Mouse (Mus musculus) lung, postnatal 0 days (tissue): ENCODE measurements around the gene Adamts17. TPM values are rescaled to one million over a fixed set of nuclear protein-coding genes. Genes with fewer than 3 reads are reported as not detected.
A peak's percentile ranks its signal among the peaks of the same experiment; 100 is the strongest.

Source experiments
- ATAC-seq: fragments of 200-750 bp; cut with Nextera tagmentation; 2 replicates; pipeline ENCODE4 v1.8.0; 2017; ENCODE audit warnings: moderate library complexity
- DNase-seq: peaks from one replicate; pipeline ENCODE4 v3.0.0-alpha.2; 2016; ENCODE audit warnings: low spot score
- H3K27ac ChIP-seq: fragments of 300-500 bp; sonication (generic); 2 replicates; pipeline ENCODE4 v1.5.1; 2014; ENCODE audit warnings: antibody characterized with exemption, mild to moderate bottlenecking, low read length, mixed read lengths
- H3K27me3 ChIP-seq: fragments of 300-500 bp; sonication (generic); replicated peaks from 2 replicates; pipeline ENCODE4 v1.6.1; 2014; ENCODE audit warnings: low read length, mixed read lengths; ENCODE audit not compliant: insufficient read depth
- H3K36me3 ChIP-seq: fragments of 300-500 bp; sonication (generic); 2 replicates; pipeline ENCODE4 v1.6.1; 2014; ENCODE audit warnings: low read length, mixed read lengths; ENCODE audit not compliant: insufficient read depth
- H3K4me1 ChIP-seq: fragments of 300-500 bp; sonication (generic); 2 replicates; pipeline ENCODE4 v1.6.1; 2014; ENCODE audit warnings: antibody characterized with exemption, low read depth, low read length, mixed read lengths; ENCODE audit not compliant: insufficient read depth
- H3K4me2 ChIP-seq: fragments of 300-500 bp; sonication (generic); replicated peaks from 2 replicates; pipeline ENCODE4 v1.6.1; 2014; ENCODE audit warnings: low read depth, mild to moderate bottlenecking, low read length, moderate library complexity, mixed read lengths
- H3K4me3 ChIP-seq: fragments of 300-500 bp; sonication (generic); 2 replicates; pipeline ENCODE4 v1.5.1; 2014; ENCODE audit warnings: low read depth, low read length
- H3K9ac ChIP-seq: fragments of 300-500 bp; sonication (generic); replicated peaks from 2 replicates; pipeline ENCODE4 v1.6.1; 2014; ENCODE audit warnings: low read depth, mild to moderate bottlenecking
- H3K9me3 ChIP-seq: fragments of 300-500 bp; sonication (generic); 2 replicates; pipeline ENCODE4 v1.6.1; 2016; ENCODE audit warnings: low read length, mixed read lengths
- CTCF ChIP-seq: IDR thresholded peaks from 2 replicates; pipeline ENCODE4 v1.5.1; 2016; ENCODE audit warnings: antibody characterized with exemption, mild to moderate bottlenecking
- EP300 ChIP-seq: IDR thresholded peaks from 2 replicates; pipeline ENCODE4 v1.6.1; 2016; ENCODE audit warnings: antibody characterized with exemption, mild to moderate bottlenecking, control low read depth
- WGBS: fragments of 180-500 bp; shearing (Covaris S2); extraction: QIAGEN DNeasy Blood & Tissue Kit; methylation state at CpG from one replicate; pipeline ENCODE4 v1.1.7; 2014; 5-methylcytosine and 5-hydroxymethylcytosine counted together
- polyA plus RNA-seq: library from polyadenylated mRNA; unstranded; fragments of >200 nt; fragmentation: Nextera tagmentation; extraction: Ambion mirVana; gene quantifications from 2 replicates; pipeline ENCODE4 v1.2.1, GENCODE M21; 2015

Adamts17 gene
- polyA plus RNA-seq, 1 experiment from 2014 or later = 14.5 TPM

- Histone ChIP-seq H3K36me3 (no peaks in the 10 kb centered on the region), H3K27ac (no peak overlapping the region), H3K4me3 (no peak overlapping the region), H3K9ac (no peak overlapping the region), H3K4me1 (peaks cover 2% of the 10 kb centered on the region), H3K4me2 (no peak overlapping the region), H3K27me3 (no peaks in the 10 kb centered on the region), H3K9me3 (no peaks in the 10 kb centered on the region)
- DNase-seq (peak; percentile 9), ATAC-seq (no peak; the same call in 1 of the 2 replicates)
- TF ChIP-seq CTCF (no peak), EP300 (no peak)
- 42% methylated on average over 9 of the region's 9 CpGs for WGBS
Measured at GRCm38 (mm10) chr7:66812737-66813136, 26.8 kb upstream of the Adamts17 start.

- Histone ChIP-seq H3K27me3 (no peaks in the 10 kb centered on the region), H3K27ac (no peak overlapping the region), H3K9ac (no peak overlapping the region), H3K4me1 (peaks cover 2% of the 10 kb centered on the region), H3K9me3 (no peaks in the 10 kb centered on the region), H3K4me2 (no peak overlapping the region), H3K4me3 (no peak overlapping the region), H3K36me3 (no peaks in the 10 kb centered on the region)
- ATAC-seq = no peak
- TF ChIP-seq EP300 (no peak), CTCF (no peak)
- 69% methylated on average over 1 of the region's 1 CpGs for WGBS
- DNase-seq = no peak
Measured at GRCm38 (mm10) chr7:66813172-66813571, 26.4 kb upstream of the Adamts17 start.

GRCm38 (mm10) chr7:66815526-66815925 is 24.0 kb upstream of the Adamts17 start:
- H3K27me3 ChIP-seq = no peaks in the 10 kb centered on the region
- H3K4me3 ChIP-seq = no peak overlapping the region
- H3K36me3 ChIP-seq = no peaks in the 10 kb centered on the region
- no peak overlapping the region for H3K4me2 ChIP-seq
- no peak for ATAC-seq
- H3K9ac ChIP-seq = no peak overlapping the region
- H3K27ac ChIP-seq = no peak overlapping the region
- TF ChIP-seq CTCF (no peak), EP300 (no peak)
- no peaks in the 10 kb centered on the region for H3K9me3 ChIP-seq
- H3K4me1 ChIP-seq = peaks cover 2% of the 10 kb centered on the region
- 86% methylated on average over 6 of the region's 6 CpGs for WGBS
- no peak for DNase-seq

- Histone ChIP-seq H3K27ac (no peak overlapping the region), H3K4me3 (no peak overlapping the region), H3K9ac (no peak overlapping the region), H3K27me3 (no peaks in the 10 kb centered on the region), H3K4me2 (no peak overlapping the region), H3K9me3 (no peaks in the 10 kb centered on the region), H3K4me1 (no peaks in the 10 kb centered on the region; the same call in 1 of the 2 replicates), H3K36me3 (no peaks in the 10 kb centered on the region)
- TF ChIP-seq EP300 = no peak
- peak; percentile 98 for TF ChIP-seq CTCF
- 31% methylated on average over 6 of the region's 6 CpGs for WGBS
- no peak for ATAC-seq
- peak; percentile 44 for DNase-seq
Measured at GRCm38 (mm10) chr7:66820034-66820433, 19.5 kb upstream of the Adamts17 start.

- Histone ChIP-seq H3K36me3 (no peaks in the 10 kb centered on the region), H3K4me2 (peak overlapping the region; percentile 11), H3K4me3 (no peak overlapping the region), H3K27me3 (no peaks in the 10 kb centered on the region), H3K9ac (no peak overlapping the region), H3K9me3 (no peaks in the 10 kb centered on the region), H3K4me1 (peaks cover 8% of the 10 kb centered on the region), H3K27ac (no peak overlapping the region)
- DNase-seq (no peak), ATAC-seq (no peak)
- WGBS = 17% methylated on average over 5 of the region's 5 CpGs
- no peak for TF ChIP-seq CTCF
- no peak for TF ChIP-seq EP300
Measured at GRCm38 (mm10) chr7:66830803-66831202, 8.7 kb upstream of the Adamts17 start.

GRCm38 (mm10) chr7:66831295-66831694 is 8.2 kb upstream of the Adamts17 start:
- no peaks in the 10 kb centered on the region for H3K36me3 ChIP-seq
- H3K9me3 ChIP-seq = no peaks in the 10 kb centered on the region
- peaks cover 8% of the 10 kb centered on the region for H3K4me1 ChIP-seq
- TF ChIP-seq EP300 = no peak
- peak; percentile 50 for ATAC-seq
- no peak overlapping the region for H3K9ac ChIP-seq
- DNase-seq = peak; percentile 75
- H3K27me3 ChIP-seq = no peaks in the 10 kb centered on the region
- H3K27ac ChIP-seq = no peak overlapping the region
- peak overlapping the region; percentile 11 for H3K4me2 ChIP-seq
- whole genome bisulfite sequencing = 1% methylated on average over 5 of the region's 5 CpGs
- no peak overlapping the region for H3K4me3 ChIP-seq
